Mouse (Mus musculus) layer of hippocampus, postnatal 25 days (tissue): Measurements from ENCODE around the gene Samd4b. TPM values are rescaled to one million over a fixed set of nuclear protein-coding genes. Genes with fewer than 3 reads are reported as not detected.

ENCODE experiments used
- DNase-seq, 2 experiments: peaks; one replicate each; pipeline ENCODE4 v3.0.0; 2022; ENCODE audit warnings: mixed read lengths in 2 of 2, low spot score in 1 of 2; ENCODE audit errors: extremely low spot score in 1 of 2
- total RNA-seq, 2 experiments: library from RNA; stranded (reverse); gene quantifications; 2 replicates each; pipeline ENCODE4 v1.2.3; 2021

The Samd4b gene
- total RNA-seq, 2 experiments from 2014 or later: 70.1 to 71.0 TPM

- no peak for DNase-seq
These were observed 145.5 kb downstream of the Samd4b start for GRCm38 (mm10) chr7:28452361-28453005.

GRCm38 (mm10) chr7:28451531-28452360, 146.2 kb downstream of the Samd4b start, which contains the start of gene Lrfn1:
Gene Lrfn1, plus strand, starts transcription at chr7:28451980.
- DNase-seq: no peak

- DNase-seq: no peak
These were observed 149.8 kb downstream of the Samd4b start for GRCm38 (mm10) chr7:28447865-28448820.

GRCm38 (mm10) chr7:28447101-28447830, 150.7 kb downstream of the Samd4b start:
- DNase-seq: no peak

GRCm38 (mm10) chr7:28446446-28446845, 151.5 kb downstream of the Samd4b start:
- peak; percentile 94 to 99 for DNase-seq

GRCm38 (mm10) chr7:28444344-28444974, 153.5 kb downstream of the Samd4b start:
- DNase-seq: no peak

- no peak for DNase-seq
These were observed 155.3 kb downstream of the Samd4b start for GRCm38 (mm10) chr7:28442688-28443087.

- DNase-seq: no peak
These were observed 156.0 kb downstream of the Samd4b start for GRCm38 (mm10) chr7:28441776-28442485.

GRCm38 (mm10) chr7:28440739-28441138, 157.2 kb downstream of the Samd4b start:
- no peak for DNase-seq

GRCm38 (mm10) chr7:28438771-28439170, 159.2 kb downstream of the Samd4b start:
- DNase-seq: no peak

- no peak for DNase-seq
These were observed 160.0 kb downstream of the Samd4b start for GRCm38 (mm10) chr7:28437964-28438363.

GRCm38 (mm10) chr7:28436932-28437570, 160.9 kb downstream of the Samd4b start, which contains the start of gene Gmfg:
Gene Gmfg, plus strand, starts transcription at chr7:28437447.
- DNase-seq: peak in 1 of 2 experiments; percentile 64

GRCm38 (mm10) chr7:28436271-28436904, 161.6 kb downstream of the Samd4b start:
- peak; percentile 97 to 98 for DNase-seq

GRCm38 (mm10) chr7:28435660-28436259, 162.2 kb downstream of the Samd4b start:
- peak in 1 of 2 experiments; percentile 41 for DNase-seq

- no peak for DNase-seq
These were observed 165.7 kb downstream of the Samd4b start for GRCm38 (mm10) chr7:28432252-28432651.

GRCm38 (mm10) chr7:28430512-28430911, 167.4 kb downstream of the Samd4b start:
- no peak for DNase-seq

GRCm38 (mm10) chr7:28427738-28428137, 170.2 kb downstream of the Samd4b start:
- no peak for DNase-seq
